Mouse (Mus musculus) CD8-positive naive resting alpha-beta T cell, adult 2 months (primary cell): ENCODE results near the gene Ccnd2.

Source experiments
- DNase-seq, 2 experiments: peaks; one replicate each; pipeline ENCODE4 v3.0.0; 2022; ENCODE audit warnings: low read depth in 2 of 2, low spot score in 2 of 2

Ccnd2 gene

GRCm38 (mm10) chr6:127152106-127152951 is at the start of gene Ccnd2:
TSS of gene Ccnd2 (minus strand) at chr6:127152193.
- DNase-seq: peak; percentile 63 to 65

- DNase-seq: no peak
These were observed 45.0 kb upstream of the Ccnd2 start for GRCm38 (mm10) chr6:127196985-127197384.

GRCm38 (mm10) chr6:127181296-127181695 is 29.3 kb upstream of the Ccnd2 start:
- no peak for DNase-seq

- no peak for DNase-seq
These were observed 27.2 kb upstream of the Ccnd2 start for GRCm38 (mm10) chr6:127179056-127179759.

- DNase-seq: peak; percentile 10 to 28
These were observed 26.0 kb upstream of the Ccnd2 start for GRCm38 (mm10) chr6:127177962-127178361.

- no peak for DNase-seq
These were observed 25.4 kb upstream of the Ccnd2 start for GRCm38 (mm10) chr6:127177441-127177840.

GRCm38 (mm10) chr6:127172461-127172860 is 20.5 kb upstream of the Ccnd2 start:
- no peak for DNase-seq

- DNase-seq: no peak
These were observed 18.7 kb upstream of the Ccnd2 start for GRCm38 (mm10) chr6:127170734-127171133.

- peak in 1 of 2 experiments; percentile 29 for DNase-seq
These were observed 13.7 kb upstream of the Ccnd2 start for GRCm38 (mm10) chr6:127165663-127166062.

GRCm38 (mm10) chr6:127162842-127163241 is 10.8 kb upstream of the Ccnd2 start:
- no peak for DNase-seq

GRCm38 (mm10) chr6:127157321-127157720 is 5.3 kb upstream of the Ccnd2 start:
- DNase-seq: no peak

GRCm38 (mm10) chr6:127155468-127155867 is 3.5 kb upstream of the Ccnd2 start:
- DNase-seq: peak; percentile 44 to 63

GRCm38 (mm10) chr6:127154708-127155268 is 2.8 kb upstream of the Ccnd2 start:
- peak in 1 of 2 experiments; percentile 41 for DNase-seq

GRCm38 (mm10) chr6:127153972-127154707 is 2.1 kb upstream of the Ccnd2 start:
- DNase-seq: no peak

GRCm38 (mm10) chr6:127153296-127153800 is 1.4 kb upstream of the Ccnd2 start:
- peak in 1 of 2 experiments; percentile 26 for DNase-seq

GRCm38 (mm10) chr6:127151565-127152105 is 358 bp downstream of the Ccnd2 start:
- DNase-seq: peak; percentile 60 to 71

- DNase-seq: peak; percentile 34 to 53
These were observed 1.1 kb downstream of the Ccnd2 start for GRCm38 (mm10) chr6:127150663-127151564.

GRCm38 (mm10) chr6:127149944-127150662 is 1.9 kb downstream of the Ccnd2 start:
- peak in 1 of 2 experiments; percentile 28 for DNase-seq
